Mouse (Mus musculus): ENCODE data around the gene Dync2h1.
A peak's percentile ranks its signal among the peaks of the same experiment; 100 is the strongest.
"Not testable (repeated sequence)": the region's sequence is repeated elsewhere in the genome, so short reads cannot be mapped to it uniquely, and the experiment has no call there.

The Dync2h1 gene

DNA sequence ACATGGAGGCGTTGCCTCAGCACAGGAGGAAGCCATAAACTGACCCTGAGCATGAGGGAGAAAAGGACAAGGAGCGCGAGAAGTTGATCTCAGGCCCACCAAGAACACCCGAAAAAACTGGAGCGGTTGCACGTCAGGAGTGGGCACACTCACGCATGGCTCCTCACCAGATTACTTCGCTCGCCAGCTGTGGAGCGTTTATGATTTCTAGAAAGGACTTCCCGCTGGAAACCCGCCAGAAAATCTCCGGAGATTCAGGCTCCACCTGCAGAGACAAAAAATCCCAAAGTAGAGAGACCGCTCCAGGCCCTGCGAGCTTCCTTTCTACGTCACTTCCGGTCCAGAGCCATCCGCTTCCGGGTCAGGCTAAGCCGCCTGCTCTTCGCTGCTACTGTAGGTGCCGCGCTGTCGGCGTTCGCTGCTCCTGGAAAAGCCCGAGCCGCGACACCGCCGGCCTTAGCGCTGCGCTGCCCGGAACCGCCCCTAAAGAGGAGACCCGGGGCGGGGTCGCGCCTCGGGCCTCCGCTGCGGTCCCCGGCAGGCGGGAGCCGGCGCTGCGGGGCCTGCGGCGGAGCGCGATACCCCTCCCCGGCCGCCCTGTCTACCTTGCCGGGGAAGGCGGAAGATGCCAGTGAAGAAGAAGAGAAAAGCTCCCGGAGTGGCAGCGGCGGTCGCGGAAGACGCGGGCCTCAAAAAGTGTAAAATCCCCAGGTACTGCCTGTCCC, at the start of gene Dync2h1, which contains the start of gene Dcun1d5:
Dync2h1 (minus strand) TSS at position 275 of the 725 bp plus-strand sequence.
Dcun1d5 (plus strand) TSS at position 349 of the 725 bp plus-strand sequence.
- DNase-seq (ENCODE audit: low spot score), result peak; percentile 91

DNA sequence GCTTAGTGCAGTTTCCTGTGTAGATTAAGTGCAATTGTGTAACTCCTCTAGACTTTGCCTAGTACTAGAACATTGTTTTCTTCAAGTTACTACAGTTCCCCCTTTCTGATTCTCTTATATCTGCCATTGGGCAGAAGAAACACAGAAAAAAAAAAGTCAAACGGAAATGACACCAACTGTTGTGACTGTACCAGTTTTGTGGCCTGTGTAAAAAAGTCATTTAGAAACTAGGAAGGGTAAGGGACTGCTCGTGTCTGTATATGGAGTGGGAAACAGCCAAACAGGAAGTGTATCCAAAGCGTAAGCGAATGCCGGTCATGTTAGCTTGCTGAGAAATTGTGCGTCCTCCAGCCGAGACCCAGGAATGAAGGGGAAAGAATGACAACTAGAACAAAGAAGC, 37.2 kb upstream of the Dync2h1 start:
- DNase-seq (ENCODE audit: low spot score), result no peak

DNA sequence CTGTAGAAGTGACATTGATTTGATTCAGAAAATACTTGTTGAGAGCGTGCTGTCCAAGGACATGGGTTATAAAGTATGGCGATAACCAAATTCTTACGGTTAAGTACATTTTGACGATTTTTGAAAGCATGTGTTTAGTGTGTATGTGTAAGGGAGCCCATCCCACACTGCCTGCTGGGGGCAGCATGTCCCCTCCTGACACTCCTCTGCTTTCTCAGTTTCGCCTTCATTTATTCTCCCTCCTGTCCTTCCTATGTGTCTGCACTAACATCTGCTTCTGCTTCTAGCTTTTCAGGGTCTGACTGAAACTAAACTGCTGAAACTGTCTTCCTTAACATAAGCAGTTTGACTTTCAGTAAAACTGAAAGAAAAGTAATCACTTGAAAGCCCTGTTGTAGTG, 36.8 kb upstream of the Dync2h1 start:
- DNase-seq (ENCODE audit: low spot score), result no peak

DNA sequence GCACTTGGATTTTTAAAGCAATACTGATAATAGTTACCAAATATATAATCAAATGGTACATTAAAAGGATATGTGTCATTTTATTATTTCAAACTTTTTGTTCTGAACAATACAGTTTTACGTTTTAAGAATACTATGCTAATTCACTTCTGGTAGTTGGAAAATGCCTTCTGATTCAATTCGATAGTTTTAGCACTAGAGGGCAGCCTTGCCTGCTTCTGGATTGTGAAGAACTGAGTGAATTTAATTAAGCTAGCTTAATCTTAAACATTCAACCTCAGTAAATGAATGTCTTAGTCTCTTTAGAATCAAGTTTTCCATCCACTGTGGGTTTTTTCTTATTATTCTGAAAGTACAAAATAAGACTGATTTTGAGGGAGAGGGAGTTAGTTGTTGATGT, 32.0 kb upstream of the Dync2h1 start:
- DNase-seq (ENCODE audit: low spot score), result peak; percentile 10

DNA sequence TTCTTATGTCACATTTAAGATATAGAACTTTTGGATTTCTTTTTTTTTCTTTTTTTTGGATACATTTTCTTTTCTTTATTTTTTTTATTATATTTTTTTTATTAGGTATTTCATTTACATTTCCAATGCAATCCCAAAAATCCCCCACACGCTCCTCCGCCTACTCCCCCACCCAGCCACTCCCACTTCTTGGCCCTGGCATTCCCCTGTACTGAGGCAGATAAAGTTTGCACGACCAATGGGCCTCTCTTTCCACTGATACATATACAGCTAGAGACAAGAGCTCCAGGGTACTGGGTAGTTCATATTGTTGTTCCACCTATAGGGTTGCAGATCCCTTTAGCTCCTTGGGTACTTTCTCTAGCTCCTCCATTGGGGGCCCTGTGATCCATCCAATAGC, 6.4 kb upstream of the Dync2h1 start:
- DNase-seq (ENCODE audit: low spot score), result not testable (repeated sequence)

DNA sequence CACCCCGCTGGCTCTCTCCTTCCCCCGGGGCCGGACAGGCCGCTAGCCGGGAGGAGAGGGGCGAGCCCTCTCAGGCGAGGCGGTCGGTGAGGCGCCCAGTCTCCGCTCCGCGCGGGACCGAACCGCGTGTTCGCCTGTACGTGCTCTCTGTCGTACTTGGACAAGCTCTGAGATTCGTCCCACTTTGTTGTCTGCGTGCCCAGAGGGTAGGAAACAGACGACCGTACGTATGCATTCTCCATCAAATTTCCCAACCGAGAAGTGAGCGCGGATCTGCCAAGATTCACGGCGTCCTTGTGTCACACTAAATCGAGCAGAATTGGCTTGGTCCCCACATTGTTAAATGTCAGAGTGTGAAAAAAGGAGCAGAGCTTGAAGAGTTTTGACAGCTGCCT, 648 bp upstream of the Dync2h1 start:
- DNase-seq (ENCODE audit: low spot score), result no peak

DNA sequence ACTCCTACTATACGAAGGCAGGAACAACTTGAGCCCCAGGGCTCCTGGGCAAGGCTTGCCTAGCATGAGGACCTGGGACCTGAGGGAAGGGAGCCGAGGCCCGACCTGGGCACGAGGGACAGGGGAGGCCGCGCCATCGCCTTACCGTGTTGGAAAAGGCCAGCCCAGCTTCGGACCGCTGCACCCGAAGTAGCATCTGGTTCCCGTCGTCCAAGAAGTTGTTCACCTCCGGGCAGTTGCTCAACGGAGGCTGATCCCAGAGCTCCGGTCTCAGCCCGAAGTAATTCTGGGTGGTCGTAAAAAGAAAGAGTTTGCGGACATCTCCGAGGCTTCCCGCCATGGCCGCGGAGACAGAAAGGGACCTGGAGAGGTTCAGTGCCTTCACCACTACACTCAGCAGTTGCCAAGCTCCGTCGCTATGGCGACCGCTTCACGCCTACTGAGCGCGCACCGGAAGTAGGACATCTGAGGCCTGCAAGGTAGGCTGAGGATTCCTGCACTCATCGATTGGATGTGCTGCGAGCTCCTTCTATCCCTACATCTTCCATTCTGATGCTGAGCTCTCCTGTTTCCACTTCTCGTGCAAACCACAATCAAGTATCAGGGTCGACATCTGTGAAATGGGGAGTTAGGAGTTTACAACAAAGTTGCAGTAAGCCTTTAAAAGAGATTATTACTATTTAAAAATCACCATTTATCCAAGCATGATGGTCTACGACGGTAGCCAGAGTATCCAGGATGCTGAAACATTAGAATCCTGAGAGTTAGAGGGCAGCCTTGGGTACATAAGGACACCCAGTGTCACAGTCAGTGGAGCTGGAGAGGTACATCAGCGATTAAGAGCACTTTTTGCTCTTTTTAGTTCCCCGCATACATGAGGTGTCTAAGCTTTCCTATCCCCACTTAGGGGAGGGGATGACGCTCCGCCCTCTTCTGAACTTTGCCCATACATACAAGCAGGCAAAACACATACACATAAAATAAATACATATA, 7.3 kb downstream of the Dync2h1 start:
- peak; percentile 77 for DNase-seq (ENCODE audit: low spot score)

DNA sequence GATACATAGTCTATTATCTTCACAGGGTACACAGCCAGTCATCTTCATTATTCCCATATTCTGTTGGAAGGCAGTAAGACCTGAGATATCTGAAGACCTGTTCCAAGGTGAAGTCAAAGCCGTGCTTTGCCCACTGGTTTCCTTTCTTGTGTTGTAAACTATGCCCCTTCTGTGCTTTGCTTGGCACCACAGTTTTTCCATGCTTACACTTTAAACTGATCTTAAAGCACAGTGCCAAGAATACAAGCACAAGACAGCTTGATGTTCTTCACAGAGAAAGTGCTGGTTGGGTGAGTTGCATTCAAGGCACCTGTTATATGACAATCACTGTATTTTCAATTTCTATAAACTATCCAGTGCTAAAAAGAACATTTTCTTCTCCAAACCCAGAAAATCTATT, 10.5 kb downstream of the Dync2h1 start:
- no peak for DNase-seq (ENCODE audit: low spot score)

DNA sequence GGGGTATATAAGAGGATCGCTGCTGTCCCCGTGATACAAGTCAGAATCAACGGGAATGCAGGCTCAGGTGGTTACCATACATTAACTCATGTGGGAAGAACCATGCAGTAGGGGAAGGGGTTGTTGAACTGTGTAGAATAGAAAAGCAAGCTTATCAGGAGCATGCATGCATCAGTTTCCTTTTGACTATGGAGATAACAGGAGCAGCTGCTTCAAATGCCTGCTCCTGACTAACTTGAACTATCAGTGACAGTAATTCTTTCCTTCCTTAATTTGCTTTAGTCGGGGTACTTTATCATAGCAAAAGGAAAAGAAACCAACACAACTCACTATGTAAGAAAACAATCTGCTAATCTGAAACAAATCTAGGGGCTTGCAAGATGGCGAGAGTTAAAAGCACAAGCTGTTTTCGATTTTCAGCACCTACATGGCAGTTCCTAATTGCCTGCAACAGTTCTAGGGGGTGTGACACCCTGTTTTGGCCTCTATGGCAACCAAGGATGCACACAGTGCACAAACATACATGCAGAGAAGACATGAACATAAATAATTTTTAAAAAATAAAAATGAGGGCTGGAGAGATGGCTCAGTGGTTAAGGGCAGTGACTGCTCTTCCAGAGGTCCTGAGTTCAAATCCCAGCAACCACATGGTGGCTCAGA, 16.8 kb downstream of the Dync2h1 start:
- DNase-seq (ENCODE audit: low spot score), result no peak

DNA sequence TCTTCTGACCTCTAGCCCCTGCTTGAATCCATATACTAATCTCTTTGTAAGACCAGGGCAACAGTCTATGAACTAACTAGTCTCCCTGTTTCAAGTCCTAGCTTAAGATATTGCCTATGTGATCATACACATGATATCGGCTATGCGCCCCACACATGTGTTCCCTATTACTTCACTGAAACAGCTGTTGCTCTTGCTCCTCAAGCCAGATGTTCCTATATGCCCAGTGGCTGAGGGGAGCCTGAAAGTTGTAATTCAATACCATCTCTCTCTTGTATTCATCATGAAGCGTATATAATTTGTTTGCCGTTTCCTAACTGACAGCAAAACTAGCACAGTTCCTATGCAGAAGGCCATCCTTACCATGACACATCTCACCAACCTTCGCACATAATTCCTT, 23.6 kb downstream of the Dync2h1 start:
- DNase-seq (ENCODE audit: low spot score), result no peak

DNA sequence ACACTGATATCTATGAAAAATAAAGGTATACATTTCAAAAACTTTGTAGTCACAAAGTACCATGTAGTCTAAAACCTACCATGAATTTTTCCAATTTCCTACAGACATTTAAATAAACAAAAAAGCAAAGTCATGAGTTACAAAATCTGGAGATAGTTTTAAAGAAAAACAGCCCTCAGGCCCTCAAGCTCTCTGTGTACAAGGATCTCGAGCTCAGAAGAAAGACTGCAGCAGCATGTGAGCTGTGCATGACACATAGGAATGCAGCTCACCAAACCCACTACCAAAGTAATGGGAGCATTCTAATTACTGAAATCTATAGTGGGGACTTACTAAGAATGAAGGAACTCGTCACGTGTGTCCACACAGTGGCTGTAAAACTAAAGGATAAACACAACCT, 24.5 kb downstream of the Dync2h1 start:
- no peak for DNase-seq (ENCODE audit: low spot score)

DNA sequence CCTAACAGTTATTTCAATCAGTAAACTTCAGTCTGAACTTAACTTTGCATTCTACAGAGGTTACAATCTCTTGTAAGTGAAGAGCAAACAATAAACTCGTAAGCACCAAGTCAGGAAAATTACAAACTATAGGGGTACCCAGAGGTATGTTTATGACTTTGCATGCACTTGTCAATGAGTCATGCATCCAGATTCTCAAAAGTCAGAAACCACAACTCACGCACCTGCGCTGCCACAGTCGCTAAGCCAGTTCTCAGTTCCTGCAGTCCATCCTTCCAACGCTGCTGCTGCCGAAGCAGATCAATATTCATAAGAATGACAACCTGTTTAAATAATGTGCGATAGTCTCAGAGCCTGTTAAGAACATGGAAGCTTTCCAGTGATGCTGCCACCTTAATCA, 25.6 kb downstream of the Dync2h1 start:
- DNase-seq (ENCODE audit: low spot score), result no peak

DNA sequence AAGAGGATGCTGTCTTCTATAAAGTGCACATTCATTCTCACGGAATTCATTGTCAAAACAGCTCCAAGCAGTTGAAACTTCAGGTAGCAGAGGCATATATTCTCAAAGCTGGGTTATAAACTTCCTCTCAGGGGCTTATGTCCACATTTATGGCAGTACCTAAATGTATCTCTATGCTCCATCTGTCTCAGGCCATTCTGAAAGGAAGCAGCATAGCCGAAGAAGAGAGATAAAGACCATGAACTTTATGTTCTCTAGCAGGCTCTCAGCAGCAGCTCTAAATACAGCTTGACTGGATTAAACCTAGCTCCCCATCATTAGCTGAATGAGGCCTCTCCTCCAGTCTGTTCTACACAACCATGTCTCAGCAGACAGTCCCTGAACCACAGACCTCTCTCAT, 29.9 kb downstream of the Dync2h1 start:
- DNase-seq (ENCODE audit: low spot score), result no peak

DNA sequence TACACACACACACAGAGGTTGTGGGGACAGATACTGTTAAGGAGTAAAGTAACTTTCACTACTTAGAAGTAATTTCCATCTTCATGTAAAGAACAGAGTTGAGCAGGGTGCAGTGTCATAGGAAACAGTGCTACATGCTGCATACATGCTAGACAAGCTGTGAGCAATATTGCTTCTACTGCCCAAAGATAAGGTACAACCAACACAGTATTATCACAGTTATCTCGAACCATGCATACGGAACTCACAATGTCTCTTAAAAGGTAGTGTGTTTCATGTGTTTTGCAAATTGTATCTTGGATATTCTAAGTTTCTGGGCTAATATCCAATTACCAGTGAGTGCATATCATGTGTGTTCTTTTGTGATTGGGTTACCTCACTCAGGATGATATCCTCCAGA, 61.4 kb downstream of the Dync2h1 start:
- DNase-seq (ENCODE audit: low spot score), result no peak

DNA sequence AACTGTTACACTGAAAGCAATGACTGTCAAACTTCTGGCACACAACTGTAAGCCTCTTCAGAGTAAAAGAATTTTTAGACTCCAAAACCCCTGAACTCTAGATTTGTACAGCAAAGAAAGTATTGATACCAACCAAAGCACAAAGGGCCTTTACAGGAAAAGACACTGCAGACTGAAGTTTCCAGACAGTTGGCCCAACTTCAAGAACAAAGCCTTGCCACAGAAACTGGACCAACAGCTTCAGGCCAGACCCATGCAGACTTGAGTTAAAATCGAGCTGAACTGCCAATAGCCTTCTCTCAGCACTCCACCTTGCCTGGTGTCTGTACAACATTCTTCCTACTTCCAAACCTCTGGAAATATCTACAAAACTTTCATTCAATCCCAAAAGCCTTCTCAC, 74.1 kb downstream of the Dync2h1 start:
- no peak for DNase-seq (ENCODE audit: low spot score)

DNA sequence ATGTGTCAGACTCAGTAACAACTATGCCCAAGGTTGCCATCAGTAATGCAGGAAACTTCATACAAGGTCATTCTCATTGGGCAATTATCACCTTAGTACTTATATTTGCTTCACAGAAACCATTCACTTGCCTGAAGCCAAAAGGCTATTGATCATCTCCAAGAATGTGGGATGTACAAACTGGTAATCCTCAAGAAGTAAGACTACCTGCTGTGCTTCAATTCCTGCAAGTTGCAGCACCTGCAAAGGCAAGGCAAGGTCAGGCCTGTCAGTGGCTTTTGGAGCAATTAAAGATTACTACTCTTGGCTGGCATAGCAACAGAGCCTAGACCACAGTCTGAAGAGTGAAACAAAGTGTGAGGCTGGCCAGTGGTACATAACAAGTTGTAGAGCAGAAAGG, 82.9 kb downstream of the Dync2h1 start:
- no peak for DNase-seq (ENCODE audit: low spot score)

DNA sequence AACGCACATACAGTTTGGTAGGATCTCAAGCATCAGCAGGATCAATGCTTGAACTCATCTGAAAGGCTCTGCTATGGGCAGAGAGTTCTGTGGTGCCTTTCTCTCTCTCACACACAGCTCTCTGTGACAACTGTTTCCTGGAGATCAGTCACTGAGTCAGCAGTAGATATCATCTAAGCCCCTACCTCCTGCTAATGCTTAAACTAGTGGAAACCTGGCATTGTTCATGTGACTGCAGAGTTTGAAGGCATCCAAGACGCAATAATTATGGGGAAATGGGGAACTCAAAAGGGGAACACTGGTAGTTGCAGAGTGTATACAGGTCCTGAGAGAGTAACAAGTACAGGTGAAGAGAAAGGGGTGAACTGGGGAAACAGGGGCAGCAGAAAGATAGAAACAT, 109.6 kb downstream of the Dync2h1 start:
- no peak for DNase-seq (ENCODE audit: low spot score)

DNA sequence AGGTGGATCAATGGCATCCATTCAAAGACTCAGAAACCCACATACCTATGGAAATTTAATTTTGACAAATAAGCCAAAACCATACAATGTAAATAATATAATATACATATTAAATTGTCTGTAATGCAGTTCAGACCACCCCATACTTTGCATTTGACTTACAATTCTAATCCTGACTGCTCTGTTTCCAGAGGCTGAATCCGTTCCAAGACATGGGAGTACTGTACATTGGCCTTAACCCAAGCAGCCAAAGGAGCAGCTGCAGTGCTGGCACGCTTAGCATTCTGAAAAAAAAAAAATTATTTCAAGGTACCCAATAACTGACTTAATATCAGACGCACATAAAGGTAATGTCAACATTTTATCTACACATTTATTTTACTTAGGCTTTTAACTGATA, 113.4 kb downstream of the Dync2h1 start:
- DNase-seq (ENCODE audit: low spot score), result no peak

DNA sequence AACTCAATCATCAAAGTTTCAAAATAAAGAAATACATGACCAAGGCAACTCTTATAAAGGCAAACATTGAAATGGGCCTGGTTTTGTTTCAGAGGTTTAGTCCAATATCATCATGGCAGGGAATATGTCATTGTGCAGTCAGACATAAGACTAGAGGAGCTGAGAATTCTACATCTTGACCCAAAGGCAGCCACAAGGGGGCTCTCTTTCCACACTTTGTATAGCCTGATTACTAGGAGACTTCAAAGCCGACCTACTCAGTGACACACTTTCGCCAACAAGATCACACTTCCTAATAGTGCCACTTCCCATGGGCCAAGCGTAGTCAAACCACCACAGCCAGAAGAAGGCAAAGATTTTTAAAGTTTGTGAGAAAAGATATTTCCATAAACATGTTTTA, 133.7 kb downstream of the Dync2h1 start:
- no peak for DNase-seq (ENCODE audit: low spot score)

DNA sequence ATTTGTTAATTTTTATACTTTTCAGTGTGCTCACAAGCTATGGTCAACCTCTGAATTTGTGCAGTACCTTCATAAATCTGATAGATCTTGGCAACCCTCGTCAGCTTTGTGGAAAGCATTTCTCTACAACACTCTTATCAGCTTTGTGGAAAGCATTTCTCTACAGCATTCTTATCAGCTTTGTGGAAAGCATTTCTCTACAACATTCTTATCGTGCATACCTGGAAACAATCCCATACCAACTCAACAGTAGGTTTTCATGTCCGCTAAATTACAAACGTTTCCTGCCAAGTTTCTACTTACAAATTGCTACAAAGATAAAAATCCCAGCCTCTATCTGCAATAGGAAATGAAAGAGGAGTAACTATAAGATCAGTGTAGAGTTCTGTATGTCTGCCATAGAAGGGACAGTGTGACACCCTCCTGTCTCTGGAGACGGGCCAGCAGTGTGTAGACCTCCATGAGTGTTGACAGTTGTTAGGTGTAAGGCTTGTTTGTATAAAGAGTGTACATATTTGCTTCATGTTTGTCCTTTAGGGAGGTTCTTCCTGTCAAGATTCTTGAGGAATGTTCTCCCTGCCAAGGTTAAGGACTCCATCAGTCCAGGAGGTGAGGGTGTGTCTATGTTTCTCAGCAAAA, 141.5 kb downstream of the Dync2h1 start:
- DNase-seq (ENCODE audit: low spot score), result no peak

DNA sequence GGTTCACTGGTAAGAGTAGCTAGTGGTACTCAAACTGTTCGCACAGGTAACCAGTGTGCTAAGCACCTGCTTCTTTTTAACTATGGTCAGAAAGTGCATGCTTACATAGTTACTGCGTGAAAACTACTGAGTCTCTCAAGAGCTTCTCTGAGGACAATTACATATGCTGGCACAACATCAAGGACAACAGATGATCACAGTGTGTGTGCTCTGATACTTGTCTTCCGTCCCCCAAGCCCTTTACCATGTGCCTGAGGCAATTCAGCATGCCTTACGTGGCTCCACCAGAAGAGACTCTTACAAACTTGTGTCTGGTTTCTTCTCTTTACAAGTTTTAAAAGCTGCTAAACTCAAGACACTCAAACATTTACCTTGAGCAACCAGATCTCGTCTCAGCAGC, 143.0 kb downstream of the Dync2h1 start:
- no peak for DNase-seq (ENCODE audit: low spot score)

DNA sequence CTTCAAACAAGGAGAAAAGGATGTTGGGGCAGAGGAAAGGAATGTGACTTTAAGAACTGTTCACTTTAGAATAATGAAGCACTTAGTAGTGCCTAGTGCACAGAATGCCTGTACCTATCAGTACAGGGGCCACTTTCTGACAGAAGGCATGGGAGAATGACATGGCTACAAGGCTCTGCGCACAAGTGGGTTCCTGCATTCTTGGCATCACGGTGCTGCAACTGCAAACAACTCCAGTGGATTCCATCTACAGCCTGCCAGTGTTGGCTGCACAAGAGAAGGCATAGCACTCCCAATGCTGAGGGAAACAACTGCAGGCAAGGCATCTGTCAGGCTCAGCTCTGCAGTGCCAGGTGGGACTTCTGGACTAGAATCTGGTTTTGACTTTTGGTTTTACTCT, 151.7 kb downstream of the Dync2h1 start:
- no peak for DNase-seq (ENCODE audit: low spot score)

Measured in ovary, postnatal 14 days (tissue).